Mouse (Mus musculus) megakaryocyte, embryonic 14.5 days (primary cell): Measurements from ENCODE around the gene Cxcl12.

Experiments used
- FLI1 ChIP-seq: IDR thresholded peaks from 2 replicates; pipeline ENCODE4 v1.6.1; 2012; ENCODE audit warnings: low read length, inconsistent platforms, mixed read lengths
- GATA1 ChIP-seq: IDR thresholded peaks from 3 replicates; pipeline ENCODE4 v1.6.1; 2012; ENCODE audit warnings: mixed read lengths, low read length, inconsistent platforms, borderline replicate concordance

- TF ChIP-seq GATA1 (no peak), FLI1 (no peak)
These were observed 32.6 kb downstream of the Cxcl12 start for GRCm38 (mm10) chr6:117200916-117201315.
